Mouse (Mus musculus) right cerebral cortex, adult 2 months (tissue): Measurements from ENCODE around the gene Ece2.
"Not testable (repeated sequence)": the region's sequence is repeated elsewhere in the genome, so short reads cannot be mapped to it uniquely, and the experiment has no call there.

ENCODE experiments used
- DNase-seq, 2 experiments: peaks; one replicate each; pipeline ENCODE4 v3.0.0; 2021 to 2022; ENCODE audit warnings: low spot score in 2 of 2

Ece2 gene

DNA sequence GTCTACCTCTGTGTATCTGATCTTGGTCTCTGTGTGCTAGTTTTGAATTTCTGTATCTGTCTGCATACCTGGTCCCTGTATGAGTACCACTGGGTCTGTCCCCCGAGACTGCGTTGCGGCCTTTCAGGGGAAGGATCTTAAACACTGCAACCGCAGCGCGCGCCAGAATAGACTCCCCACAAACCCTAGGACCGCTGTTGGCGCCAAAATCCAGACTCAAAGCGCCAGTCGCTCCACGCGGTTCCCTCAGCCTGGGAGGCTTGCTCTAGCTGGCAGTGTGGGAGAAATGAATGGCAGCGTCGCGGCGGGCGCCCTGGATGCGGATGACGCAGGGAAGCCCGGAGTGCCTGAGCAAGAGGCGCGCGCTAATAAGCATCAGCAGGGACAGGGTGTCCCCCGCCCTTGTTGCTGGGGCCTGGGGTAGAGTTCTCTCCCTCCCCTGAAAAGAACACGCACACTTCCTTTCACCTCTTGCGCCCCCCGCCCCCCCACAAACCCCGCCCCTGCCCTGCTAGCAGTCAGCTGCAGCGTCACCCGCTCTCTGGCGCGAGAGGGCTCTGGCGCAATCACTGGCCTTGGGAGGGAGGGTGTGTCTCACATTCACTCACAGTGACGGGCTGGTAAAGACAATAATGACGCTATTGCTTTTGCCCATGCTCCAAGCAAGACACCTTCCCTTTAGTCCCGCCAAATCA is 7.5 kb upstream of the Ece2 start:
- DNase-seq = peak; percentile 68 to 72

DNA sequence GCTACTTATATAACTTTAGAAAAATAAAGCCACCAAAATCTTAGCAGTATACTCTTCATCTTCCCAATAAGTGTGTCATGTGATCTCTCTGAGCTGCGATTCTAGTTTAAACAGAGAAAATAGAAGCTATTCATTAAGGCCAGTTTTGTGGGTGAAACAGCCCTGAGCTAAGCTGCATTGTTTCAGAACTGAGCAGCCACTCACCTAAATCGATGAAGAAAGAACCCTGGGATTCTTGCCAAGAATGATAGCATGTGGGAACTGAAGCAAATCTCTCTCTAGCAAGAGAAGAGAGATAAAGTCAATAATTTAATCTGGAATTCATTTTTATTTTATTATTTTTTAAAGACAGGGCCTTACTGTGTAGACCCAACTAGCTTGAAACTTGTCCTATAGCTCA is 6.4 kb upstream of the Ece2 start:
- no peak for DNase-seq

DNA sequence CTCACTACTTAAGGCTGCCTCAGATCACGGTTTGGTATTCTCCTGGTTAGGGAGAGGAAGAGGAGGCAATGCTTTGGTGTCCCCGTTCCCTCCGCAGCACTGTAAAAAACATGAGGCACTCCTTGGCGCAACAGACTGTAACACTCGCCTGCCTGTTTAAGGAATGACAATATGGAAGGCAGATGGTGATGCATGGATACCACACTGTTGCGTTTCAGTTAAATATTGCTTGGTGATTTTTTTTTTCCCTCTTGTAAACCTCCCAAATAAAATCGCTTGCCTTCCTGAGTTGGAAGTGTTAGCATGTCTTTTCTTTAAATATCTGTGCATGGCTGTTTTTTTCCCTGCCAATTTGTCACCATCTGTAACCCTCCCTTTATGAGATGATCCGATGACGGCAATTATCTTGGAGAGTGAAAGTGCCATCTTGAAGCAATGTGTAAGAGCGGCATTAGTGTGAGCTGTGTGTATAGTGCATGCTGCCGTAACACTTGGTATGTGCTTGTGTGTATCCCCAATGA is 697 bp upstream of the Ece2 start:
- DNase-seq = peak; percentile 56 to 68

DNA sequence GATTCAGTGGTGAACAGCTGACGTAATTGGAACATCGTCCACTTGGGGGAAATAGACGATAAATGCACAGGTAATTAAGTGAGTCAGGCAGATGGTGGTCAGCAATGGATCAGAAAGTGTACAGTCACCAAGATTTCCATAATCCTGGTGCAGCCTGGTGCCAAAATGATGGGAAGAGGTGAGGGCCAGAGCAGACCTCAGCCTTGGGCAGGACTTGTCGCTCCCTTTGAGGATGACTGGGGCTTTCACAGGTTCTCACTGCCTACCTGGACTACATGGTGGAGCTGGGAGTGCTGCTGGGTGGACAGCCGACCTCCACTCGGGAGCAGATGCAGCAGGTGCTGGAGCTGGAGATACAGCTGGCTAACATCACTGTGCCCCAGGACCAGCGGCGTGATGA is 7.8 kb downstream of the Ece2 start:
- DNase-seq = no peak

DNA sequence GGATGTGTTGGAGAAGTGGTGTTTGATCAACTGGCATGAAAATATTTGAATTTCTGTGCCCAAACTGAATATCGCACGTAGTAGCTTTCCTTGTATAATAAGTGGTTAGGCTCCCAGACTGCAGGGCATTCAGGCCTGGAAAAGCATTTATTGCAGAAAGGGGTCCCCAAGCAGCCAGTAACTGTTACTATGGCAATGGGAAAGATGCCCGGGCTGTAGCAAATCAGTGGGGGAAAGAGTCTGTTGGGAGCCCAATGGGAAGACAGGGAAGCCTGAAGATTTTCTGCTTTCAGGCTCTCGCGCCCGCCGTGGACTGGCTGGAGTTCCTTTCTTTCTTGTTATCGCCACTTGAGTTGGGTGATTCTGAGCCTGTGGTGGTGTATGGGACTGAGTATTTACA is 8.7 kb downstream of the Ece2 start:
- DNase-seq = peak; percentile 28 to 44

DNA sequence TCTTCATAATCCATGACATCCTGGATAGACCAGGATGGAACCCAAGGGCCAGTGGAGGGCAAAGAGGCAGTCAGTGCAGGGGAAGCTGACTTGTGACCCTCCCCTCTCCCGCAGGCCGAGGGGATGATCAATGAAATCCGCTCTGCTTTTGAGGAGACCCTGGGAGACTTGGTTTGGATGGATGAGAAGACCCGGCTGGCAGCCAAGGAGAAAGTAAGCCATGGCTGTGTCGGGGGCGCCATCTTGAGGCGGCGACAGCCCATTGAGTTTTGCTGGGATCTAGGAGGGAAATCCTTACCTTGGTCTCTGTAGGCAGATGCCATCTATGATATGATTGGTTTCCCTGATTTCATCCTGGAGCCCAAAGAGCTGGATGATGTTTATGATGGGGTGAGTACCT is 12.5 kb downstream of the Ece2 start:
- peak; percentile 81 to 84 for DNase-seq

DNA sequence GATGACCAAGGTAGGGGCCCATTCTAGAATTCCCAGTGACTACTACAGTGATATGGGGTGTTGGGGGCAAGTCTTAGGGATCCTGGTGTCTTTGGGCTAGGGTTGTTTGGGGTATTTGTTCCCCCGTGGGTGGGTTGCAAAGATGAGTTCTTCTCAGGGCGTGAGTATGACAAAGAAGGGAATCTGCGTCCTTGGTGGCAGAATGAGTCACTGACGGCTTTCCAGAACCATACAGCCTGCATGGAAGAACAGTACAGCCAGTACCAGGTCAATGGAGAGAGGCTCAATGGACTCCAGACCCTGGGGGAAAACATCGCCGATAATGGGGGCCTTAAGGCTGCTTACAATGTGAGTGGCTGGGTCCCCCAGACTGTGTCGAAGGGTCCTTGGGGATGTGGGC is 14.3 kb downstream of the Ece2 start:
- DNase-seq = no peak

DNA sequence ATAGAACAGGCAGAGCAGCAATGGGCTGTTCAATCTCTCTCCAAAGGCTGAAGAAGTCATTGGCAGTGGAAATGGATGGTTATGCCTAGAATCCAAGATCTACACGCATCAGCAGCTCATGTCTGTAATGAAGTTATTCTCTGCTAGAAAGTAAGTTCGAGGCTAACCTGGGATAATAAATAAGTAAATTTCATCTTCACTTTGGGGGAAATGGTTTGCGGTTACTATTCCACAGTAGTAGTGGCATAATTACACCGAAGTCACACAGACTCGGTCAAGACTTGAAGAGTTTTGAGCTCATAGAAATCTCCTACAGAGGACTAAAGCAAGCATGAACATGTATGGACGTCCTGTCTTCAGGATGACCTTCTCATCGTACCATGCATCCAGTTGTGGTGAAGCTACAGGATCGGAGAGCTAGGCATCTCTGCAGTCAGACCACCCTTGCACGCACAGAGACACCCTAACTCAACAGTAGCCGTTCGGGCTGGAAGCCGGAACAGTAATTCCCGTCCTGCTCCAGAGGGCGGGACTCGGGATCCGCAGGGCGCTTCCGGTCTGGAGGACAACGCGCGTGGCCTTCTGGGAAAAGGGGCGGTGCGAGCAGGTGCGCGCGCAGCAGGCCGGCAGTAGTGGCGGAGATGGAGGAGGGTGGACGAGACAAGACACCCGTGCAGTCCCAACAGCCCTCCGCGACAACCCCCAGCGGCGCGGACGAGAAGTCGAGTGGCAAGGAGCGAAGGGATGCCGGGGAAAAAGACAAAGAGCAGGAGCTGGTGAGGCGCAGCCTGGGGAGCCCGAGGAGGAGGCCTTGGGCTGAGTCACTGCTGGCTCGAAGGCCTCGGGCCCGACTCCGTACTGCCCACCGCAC is 21.7 kb downstream of the Ece2 start, which contains the start of gene Psmd2:
Gene Psmd2, plus strand, starts transcription at position 577 of the 871 bp plus-strand sequence.
- DNase-seq = peak; percentile 95 to 98

DNA sequence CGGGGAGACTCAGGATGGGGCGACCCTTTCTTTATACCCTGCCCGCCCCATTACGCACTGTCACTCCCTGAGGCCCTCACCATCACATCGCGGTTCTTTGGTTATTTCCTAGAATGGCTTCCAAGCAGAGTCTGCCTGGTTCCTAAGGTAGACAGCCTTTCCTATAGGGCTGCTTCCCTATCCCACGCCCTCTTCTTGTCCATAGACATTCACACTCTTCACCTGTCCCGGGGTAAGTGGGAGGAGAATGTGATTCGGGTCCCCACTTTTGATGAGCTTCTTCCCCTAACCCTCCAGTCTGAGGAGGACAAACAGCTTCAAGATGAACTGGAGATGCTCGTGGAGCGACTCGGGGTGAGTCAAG is 22.3 kb downstream of the Ece2 start:
- no peak for DNase-seq

DNA sequence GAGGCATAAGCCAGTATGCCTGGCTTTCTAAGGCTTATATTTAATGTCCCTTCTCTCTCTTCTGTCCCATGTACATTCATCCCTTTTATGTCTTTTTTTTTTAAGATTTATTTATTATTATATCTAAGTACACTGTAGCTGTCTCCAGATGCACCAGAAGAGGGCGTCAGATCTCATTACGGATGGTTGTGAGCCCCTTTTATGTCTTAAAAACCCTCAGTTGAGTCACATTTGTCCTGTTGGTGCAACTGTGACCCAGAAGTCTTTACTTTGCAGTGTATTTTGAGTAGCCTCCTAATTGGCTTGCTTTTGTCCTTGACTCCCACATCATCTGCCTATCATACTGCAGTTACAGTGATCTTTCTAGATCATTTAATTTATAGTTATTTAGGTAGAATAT is 23.7 kb downstream of the Ece2 start:
- DNase-seq = no peak

DNA sequence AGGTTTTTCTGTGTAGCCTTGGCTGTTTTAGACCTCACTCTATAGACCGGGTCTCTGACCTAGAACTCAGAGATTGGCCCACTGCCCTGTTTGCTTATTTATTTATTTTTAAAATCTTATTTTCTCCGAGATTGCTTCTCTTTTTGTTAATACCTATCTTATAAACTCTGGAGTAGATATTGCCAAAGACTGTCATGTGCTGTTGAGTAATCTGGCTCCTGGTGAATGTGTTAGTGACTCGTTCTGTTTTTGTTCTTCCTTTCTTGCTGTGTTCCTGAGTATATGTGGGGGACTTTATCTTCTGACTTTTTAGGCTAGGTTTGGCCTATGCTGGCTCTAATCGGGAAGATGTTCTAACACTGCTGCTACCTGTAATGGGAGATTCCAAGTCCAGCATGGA is 28.0 kb downstream of the Ece2 start:
- no peak for DNase-seq

DNA sequence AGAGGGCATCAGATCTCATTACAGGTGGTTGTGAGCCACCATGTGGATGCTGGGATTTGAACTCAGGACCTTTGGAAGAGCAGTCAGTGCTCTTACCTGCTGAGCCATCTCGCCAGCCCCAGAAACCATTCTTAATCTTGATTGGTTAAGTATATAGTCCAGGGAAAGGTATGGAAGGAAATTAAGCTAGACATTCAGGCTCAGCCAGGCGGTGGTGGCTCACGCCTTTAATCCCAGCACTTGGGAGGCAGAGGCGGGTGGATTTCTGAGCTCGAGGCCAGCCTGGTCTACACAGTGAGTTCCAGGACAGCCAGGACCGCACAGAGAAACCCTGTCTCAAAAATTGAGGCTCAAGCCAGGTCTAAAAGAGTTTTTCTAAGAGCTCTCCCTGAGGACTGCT is 38.4 kb downstream of the Ece2 start, which contains the start of gene Eif4g1:
Gene Eif4g1, plus strand, starts transcription at position 301 of the 400 bp plus-strand sequence.
- not testable (repeated sequence) for DNase-seq

DNA sequence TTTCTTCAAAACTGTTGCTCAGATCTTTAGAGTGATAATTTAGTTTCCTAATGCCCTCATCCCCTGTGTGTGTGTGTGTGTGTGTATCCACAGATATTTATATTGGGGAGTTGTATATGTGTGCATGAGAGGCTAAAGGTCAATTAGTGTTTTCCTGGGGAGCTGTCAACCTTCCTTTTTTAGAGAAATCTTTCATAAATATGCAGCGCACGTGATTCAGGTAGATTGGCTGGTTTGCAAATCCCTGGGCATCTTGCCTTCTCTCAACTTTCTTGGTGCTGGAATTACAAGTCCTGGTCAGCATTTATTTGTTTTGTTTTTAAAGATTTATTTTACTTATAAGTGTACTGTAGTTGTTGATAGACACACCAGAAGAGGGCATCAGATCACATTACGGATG is 40.7 kb downstream of the Ece2 start:
- no peak for DNase-seq

DNA sequence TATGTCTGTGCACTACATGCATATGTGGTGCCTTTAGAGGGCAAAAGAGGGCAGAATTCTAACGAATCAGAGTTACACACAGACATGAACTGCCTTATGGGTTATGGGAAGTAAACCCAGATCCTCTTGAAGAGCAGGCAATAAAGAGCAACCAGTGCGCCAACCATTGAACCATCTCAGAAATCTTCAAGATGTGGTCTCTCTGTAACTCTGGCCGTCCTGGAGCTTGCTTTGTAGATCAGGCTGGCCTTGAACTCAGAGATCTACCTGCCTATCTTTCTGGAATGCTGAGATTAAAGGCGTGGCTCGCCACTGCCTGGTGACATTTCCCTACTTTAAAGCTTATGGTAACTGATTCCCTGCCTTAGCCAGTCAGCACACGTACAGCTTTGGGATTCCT is 42.3 kb downstream of the Ece2 start:
- DNase-seq = no peak

DNA sequence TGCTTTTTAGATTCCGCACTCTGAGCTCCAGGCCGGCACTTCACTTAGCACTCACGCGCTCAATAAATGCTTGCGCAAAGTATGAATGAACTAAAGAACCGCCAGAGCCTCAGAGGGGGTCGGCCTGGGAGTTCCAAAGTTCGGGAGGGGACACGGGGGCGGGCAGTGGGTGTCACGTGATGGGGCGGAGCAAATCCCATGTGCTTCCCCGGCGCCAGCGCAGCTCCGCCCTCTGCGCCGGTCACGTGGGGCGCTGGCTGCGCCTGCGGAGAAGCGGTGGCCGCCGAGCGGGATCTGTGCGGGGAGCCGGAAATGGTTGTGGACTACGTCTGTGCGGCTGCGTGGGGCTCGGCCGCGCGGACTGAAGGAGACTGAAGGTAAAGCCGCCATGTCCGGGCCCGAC is 42.9 kb downstream of the Ece2 start:
- DNase-seq = peak; percentile 94 to 95

DNA sequence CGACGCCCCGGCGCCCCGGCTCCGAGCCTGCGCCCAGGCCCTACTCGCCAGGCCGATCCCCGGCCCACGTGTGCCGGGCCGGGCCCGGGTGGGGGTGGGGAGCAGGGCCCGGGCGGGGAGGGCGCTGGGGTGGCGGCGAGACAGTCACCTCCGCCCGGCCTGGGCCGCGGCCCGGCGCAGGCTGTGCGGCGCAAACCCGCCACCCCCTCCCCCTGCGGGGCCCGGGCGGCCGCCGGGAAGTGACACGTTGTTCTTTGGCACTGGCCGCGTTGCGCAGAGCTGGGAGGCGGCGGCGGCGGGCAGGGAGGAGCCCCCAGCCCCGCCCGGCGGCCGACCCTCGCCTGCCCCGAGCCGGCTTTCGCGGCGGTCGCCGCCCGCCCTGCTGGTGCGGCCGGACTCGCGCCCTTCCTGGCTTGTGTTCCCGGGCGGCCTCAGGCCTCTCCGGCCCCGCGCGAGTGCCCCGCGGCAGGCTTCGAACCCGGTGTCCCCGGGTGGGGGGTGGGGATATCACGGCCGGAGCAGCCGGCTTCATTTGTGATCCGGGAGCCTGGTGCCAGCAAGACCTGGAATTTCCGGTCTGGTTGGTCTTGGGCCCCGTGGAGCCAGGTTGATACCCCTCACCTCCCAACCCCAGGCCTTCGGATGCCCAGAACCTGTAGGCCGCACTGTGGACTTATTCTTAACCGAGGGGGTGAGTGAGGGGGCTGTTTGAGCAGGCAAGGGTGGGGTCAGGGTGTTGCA is 43.5 kb downstream of the Ece2 start:
- DNase-seq = peak in 1 of 2 experiments; percentile 25

DNA sequence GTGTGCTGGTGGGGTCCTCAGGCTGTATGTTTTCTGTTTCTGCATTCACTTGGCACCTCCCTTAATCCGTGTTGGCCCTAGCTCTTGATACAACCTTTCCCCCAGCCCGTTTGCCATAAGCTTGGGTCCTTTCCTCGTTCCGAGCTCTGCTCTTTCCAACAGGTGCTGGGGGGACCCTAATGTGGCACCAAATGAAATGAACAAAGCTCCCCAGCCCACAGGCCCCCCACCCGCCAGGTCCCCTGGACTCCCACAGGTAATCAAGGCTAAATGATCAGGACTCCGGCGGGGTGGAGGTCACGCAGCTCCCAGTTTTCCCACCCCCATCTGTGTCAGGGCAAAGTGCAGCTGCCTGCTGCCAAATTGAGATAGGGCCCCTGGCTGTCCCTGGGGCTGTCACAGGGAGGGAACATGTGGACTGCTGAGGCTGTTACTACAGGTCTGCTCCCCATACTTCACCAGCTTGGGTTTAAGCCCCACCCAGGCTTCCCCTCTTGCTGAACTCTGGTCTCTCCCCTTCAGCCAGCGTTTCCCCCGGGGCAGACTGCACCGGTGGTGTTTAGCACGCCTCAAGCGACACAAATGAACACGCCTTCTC is 44.2 kb downstream of the Ece2 start:
- no peak for DNase-seq

DNA sequence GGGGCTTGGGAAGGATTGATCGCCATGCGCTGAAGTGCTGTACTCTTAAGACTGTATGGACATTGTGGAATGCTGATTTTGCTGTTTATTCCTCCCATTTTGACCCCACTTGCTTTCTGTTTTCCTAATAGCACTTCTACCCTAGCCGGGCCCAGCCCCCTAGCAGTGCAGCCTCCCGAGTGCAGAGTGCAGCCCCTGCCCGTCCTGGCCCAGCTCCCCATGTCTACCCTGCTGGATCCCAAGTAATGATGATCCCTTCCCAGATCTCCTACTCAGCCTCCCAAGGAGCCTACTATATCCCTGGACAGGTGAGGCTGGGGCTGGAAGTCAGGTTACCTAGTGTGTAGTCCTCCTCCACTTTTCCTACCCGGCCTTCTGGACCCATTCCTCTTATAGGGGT is 45.6 kb downstream of the Ece2 start:
- no peak for DNase-seq

DNA sequence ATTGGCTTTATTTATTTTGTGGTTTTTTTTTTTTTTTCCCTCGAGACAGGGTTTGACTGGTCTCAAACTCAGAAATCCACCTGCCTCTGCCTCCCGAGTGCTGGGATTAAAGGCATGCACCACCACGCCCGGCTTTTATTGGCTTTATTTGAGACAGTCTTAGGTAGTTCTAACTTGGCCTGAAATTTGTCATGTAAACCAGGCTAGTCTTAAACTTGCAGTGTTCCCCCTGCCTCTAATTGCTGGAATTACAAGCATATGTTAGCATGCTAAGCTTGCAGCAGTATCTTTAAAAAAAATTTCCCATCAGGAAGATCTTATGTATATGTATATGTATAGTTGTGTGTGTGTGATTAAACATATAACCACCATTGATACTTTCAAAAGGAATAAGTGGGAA is 47.1 kb downstream of the Ece2 start:
- no peak for DNase-seq

DNA sequence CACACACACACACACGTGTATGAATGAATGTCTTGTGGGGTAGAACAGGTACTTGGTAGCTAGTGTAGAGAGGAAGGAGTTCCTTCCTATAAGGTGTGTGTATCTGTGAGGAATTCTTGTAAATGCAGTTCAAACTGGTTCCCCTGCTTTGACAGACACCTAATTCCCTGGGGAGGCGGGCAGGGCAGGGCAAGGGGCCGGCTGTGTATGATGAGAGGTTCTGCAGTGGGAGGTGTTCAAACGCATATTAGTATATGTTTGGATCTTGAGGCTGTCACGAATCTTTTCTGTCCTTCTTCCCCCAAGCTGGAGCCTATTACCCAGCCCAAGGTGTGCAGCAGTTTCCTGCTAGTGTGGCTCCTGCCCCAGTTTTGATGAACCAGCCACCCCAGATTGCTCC is 47.8 kb downstream of the Ece2 start:
- DNase-seq = no peak

DNA sequence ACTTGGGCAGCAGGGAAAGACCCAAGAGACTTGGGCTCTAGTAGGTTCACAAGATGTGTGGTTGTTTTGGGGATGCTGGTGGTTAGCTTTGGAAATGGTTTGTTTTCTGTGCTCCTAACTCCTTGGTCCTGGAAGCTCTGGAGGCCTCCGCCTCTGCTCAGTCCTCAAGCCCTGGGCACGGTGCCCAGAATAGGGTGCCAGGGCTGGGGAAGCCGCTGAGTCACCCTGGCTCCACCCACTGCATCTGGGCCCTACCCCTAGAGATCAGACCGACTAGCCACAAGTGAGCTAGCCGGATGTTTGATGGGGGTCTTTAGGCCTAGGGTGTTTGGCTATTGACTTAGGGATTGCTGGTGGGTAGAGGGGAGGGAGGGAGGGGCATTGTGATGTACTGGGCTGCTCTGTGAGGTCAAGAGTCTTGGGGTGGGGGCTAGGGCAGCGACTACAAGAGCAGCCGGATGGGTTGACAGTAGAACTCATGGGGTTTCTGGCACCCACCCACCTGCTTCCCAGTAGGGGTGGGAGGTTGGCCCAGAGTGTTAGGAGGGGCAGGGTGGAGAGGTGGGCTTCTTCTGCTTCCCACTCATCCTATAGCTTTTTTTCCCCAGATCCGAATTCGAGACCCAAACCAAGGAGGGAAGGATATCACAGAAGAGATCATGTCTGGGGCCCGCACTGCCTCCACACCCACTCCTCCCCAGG is 48.5 kb downstream of the Ece2 start:
- peak; percentile 76 to 79 for DNase-seq
